Mouse (Mus musculus) kidney, postnatal 25 days (tissue): ENCODE data around the gene Capn7.

ENCODE experiments used
- DNase-seq, 2 experiments: peaks; one replicate each; pipeline ENCODE4 v3.0.0; 2021; ENCODE audit warnings: mixed read lengths in 2 of 2

Gene Capn7

DNA sequence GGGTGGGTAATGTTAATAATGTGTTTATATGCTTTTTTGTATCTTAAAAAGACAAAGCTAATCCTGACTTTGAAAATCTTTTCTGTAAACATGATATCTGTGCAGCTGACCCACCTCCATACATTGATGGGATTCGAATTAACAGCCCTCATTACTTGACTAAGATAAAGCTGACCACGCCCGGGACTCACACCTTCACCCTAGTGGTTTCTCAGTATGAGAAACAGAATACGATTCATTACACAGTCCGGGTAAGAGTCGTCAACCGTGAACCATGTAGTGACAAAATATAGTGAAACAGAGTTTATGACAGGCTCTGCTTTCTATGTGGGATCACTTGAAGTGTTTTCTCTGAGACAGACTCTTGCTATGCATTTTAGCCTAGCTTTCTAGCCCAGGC is 31.5 kb downstream of the Capn7 start:
- DNase-seq = no peak

DNA sequence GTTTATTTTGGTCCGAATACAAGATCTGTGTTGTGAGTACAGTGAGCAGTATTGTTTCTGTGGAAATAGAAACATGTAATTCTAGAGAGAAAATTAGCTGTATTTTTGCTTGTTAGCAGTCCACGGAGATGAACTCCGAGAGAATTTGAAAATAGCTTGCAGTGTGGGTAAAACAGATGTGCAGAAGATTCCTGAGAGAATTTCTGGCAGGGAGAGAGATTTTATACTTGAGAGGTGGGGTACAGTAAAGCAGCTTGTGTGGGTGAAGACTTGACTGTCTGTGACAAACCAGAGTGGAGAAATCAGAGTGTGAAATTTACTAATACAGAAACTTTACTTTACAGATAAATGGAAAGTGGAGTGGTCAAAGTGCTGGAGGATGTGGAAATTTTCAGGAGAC is 32.9 kb downstream of the Capn7 start:
- no peak for DNase-seq

DNA sequence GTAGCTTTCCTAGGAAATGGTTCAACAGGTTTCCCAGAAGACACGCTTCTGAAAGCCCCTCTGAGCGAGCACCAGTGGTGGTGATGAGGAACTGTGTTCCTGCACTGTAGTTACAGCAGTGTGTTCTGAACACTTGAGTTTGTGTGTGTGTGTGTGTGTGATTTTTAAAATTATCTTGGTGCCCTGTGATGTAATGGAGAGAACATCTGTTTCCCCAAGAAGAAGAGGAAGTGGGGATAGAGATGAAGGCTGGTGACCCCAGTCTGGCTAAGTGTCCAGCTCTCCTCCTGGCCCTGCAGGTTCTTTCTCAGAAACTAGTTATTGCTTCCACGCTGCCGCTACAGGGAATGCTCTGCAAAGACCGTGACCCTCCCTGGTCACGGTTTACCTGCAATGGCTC is 38.0 kb downstream of the Capn7 start:
- no peak for DNase-seq

DNA sequence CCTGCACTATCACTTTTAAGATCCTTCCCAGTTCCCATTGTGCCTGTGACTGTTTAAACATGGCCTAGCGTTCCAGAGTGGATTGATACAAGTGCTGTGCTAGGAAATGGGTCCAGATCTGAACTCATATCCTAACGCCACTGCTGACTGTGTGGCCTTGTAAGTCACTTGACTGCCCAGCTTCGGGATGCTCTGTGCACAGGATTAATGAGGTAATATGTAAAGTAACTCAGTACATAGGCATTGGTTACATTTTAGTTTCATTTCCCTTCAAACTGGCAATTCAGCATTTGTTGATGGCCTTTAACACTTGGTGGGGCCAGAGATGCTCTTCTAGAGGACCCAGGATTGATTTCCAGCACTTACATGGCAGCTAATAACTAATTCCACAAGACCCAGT is 39.9 kb downstream of the Capn7 start:
- DNase-seq = no peak

DNA sequence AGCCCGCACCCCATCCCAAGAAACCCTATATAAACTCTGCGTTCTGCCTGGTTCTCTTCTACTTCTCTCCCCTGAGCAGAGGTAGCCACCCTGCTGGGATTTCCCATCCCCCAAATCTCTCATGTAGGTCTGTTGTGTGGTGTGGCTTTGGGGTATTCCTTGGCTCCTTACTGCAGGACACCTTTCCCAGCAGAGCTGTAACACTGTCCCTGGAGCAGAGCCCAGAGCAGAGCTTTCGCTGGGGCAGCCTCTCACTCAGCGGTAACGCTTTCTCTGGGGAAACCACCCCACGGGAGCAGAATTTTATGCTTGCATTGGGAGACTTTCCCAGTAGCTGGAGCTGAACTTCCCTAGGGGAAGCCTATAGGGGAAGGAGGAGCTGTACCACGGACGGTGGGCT is 45.8 kb downstream of the Capn7 start:
- DNase-seq = peak in 1 of 2 experiments; percentile 2

DNA sequence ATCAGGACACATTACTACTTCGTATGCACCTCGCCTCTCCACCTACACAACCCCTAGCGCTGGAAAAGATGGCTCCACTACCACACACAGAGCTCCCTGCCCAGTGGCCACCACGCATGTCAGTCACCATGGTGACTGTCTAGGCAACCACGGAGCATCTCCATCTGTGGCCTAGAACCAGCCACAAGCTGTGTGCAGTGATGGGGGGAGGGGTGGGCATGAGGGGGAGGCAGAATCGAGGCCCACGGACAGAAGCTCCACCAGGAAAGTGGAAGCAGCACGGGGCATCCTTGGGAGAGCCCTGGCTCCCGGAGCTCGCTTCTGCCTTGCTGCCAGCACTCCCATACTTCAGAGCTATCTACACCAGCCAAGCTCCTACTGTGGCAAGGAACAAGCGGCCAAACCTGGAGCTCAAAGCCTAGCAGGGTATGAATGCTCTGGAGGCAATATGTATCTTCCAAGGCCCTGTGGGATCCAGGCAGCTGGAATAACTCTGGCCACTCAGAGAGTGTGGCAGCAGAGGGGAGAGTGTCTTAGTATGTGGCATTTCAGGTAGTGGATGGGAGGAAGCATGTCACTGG is 47.1 kb downstream of the Capn7 start:
- DNase-seq = peak in 1 of 2 experiments; percentile 1

DNA sequence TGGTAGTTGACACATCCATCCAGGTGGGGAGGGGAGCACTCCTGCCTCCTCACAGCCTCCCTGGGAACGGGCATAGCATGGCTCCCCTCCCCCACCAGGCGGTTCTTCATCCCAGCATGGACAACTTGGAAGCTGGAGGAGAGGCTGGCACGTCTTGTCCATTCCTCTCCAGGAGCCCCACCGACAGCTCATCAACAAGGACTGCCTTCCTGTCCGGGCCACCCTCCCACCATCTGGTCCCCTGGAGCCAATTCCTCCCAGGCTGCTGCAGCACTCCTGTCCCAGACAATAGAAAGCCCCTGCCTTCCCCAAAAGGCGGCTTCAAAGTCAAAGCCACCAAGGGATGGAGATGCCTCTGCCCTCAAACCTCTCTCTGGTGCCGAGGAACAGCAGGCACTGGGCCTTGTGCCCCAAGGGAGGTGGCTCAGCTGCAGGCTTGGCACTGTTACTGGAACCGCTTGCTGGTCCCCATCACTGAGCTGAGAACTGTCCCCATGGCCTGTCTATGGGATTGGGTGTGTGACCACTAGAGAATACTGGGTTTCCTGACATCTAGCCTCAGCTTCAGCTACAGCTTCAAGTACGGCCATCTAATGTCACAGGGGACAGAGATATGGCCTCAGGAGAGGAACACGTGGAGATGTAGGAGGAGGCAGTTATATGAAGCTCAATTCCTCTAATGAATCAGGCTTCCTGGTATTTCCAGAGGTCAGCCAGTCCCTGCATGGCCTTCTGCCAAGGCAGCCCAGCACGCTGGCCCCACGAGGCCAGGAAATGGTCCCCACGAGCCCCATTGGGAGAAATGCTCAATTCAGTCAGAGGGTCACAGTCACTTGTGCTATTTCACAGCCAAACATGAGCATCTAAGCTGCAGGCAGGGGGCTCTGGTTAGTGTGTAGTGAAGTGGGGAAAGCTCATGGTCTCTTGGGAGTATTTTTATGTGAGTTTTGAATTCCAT is 48.2 kb downstream of the Capn7 start:
- peak; percentile 74 to 82 for DNase-seq

DNA sequence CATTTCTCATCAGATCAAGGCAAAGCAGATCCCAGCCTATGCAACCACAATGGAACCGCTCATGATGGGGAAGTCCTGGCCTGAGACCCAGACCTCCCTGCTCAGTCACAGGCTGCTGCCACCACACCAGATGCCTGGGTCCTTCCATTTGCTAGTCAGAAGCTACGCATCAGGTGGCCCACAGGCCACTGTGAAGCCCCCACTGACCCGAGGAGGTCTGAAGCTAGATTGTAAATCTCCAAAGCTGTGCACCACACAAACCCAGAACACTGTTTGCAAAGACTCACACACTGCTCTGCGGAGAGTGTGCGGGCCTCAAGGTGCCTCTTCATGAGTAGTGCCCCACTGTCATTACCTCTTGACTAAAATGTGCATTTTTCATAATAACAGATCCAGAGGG is 49.0 kb downstream of the Capn7 start:
- DNase-seq = peak; percentile 2 to 32

DNA sequence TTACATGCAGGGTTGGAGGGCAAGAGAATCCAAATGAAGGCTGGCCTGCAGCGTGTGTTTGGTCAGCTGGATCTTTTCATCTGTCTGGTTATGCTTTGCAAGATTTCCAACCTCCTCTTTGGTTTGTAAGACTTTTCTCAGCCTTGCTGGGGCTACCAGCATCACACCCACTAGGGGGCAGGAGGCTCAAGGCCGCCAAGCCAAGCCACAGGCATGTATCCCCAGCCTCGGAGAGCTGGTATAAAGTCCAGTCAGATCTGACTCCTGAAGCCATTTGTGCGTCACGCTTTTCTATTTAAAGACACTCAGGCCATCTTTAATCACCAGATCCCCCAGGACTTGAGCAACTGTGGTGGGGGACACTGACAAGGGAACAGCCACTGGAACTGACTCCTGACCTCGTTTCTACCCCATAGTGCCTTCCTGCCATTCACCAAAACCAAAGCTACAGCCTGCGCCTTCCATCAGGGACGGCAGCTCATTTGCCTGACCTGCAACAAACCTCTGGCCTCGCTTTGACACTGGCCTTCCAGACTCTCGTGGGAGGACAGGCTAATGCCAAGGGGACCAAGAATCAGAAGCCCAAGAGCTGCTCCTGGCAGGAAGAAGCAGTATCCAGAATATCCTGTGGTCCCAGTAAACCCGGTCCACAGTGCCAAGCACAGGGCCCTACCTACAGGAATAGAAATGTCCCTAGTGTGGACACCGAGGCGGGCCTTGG is 49.7 kb downstream of the Capn7 start:
- DNase-seq = peak; percentile 91 to 92

DNA sequence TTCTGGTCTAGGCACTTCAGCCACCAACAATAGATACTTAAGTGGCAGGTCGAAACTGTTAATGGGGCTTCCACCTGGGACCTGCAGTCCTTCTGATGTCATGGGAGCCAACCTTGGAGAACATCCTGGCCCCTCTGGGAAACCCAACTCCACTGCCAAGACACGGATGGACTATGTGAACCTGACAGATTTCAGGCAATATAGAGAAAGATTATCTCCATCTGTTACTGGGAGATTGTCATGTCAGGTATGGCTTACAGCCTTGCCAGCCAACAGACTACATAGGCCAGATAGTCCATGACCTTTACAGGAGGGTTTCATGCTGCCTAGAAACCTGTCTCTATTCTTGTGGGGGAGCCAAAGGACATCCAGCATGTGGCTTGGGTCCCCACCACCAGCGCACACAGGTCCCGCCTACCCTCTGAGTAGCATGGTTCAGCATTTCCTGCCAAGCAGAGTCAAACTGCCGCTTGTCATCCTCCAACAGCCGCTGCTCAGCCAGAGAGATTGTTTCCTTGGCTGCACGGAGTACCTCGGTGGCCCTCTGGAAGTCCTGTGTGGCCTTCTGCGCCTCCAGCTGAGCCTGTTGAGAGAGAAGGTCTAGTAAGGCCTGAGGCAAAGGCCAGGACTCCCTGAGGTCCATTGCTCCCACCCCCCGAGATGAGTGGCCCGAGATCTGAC is 51.0 kb downstream of the Capn7 start:
- DNase-seq = no peak

DNA sequence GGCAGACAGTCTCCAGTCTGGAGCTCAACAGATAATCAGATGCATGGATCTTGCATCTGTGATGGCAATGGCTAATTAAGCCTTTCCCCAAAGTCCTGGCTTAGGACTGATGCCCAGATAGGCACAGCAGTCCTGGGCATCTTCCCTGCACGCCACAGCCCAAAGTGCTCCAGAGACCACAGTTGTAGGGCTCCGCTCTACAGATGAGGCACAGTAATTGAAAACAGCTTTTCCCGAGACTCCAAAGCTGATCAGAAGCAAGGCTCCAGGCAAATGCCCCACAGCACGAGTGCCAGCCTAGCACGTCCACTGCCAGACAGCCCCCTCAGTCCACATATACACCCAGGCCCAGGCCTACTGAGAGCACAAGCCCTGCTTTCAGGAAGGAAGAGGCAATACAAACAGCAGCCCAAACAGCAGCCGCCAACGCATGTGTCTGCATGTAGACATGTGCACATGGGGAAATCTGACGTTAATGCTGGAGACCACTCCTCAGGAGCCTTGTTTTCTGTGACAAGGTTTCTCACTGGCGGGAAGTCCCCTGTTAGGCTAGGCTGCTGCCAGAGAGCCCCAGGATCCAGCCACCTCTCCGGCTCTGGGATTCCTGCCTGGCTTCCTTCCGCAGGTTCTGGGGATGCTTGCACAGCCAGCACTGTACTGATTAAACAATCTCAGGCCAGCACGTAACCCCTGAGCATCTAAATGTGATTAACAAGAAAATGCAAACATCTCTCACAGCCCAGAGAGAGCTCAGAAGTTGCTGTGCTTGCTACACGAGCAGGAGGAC is 51.8 kb downstream of the Capn7 start:
- DNase-seq = no peak

DNA sequence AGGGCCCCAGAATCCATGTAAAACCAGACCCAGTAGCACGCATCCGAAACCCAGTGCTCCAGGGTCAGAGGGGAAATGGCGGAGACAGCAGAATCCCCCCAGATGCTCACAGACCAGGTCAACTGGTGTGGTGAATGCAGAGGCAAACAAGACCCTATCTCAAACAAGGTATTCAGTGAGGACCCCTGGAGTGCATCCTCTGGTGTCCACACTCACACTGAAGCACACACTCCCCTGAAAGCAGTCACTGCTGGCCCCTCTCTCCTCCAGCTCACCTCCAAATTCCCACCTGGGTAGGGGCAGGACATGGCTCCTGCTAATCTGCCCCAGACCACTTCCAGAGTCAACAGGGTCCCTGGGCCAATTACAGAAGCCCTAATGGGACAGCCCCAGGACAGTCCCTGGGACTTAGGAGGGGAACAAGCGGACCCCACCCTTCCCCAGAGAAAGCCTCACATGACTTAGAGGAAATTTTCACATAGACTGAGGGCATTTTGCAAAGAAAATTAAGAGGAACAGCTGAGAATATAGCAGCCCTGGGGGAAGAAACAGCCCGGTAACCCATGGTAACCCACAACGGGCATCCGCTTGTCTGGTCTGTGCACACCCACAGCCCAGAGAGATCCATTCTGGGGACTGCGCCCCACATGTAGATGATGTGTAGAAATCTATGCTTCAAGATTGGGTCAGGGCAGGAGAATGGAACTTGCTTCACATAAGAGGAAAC is 53.1 kb downstream of the Capn7 start:
- DNase-seq = no peak

DNA sequence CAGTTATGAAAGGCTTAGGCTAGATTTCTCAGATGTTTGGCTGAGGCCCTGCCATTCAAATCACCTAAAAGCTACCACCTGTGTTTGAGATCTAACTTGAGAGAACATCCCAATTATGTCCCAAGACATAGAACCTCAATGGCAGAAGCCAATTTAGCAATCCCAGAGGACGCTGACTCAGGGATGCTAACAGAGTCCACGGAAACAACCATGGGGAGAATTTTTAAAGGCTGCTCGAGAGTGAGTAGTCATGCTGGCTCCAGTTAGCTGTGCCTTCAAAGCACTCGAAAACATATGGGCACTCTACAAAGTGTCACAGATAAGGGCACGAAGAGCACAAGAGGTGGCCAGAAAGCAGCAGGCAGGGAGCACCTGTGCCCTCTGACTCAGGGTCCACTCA is 55.9 kb downstream of the Capn7 start:
- DNase-seq = peak in 1 of 2 experiments; percentile 23

DNA sequence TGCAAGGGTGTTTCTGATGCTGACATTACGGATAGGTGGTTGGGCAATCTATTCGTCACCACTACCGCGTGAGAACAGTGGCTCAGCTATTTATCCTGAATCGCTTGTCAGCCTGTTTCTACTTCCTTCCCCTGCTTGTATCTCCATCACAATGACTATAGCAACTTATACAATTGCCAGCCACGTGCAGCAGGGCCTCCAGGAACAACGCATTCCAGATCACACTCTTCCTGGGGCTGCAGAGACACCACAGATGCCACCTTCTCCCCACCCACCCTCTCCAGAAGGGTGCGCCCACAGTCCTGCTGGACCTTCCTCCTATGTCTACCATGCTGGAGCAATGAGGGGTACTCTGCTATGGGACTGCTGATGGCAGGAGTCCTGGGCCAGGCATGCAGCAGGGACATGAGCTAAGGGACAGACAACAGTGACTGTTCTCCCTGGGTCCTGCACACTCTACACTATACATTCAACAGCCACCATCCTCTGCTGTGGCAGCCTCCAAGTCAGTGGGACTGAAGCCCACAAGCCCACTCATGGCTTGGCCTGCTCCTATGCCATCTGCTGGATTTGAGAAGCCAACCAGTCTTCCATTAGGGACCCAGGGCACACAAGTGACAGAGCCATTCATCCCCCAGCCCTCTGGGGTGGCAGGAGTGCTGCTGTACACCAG is 56.6 kb downstream of the Capn7 start:
- peak in 1 of 2 experiments; percentile 31 for DNase-seq

DNA sequence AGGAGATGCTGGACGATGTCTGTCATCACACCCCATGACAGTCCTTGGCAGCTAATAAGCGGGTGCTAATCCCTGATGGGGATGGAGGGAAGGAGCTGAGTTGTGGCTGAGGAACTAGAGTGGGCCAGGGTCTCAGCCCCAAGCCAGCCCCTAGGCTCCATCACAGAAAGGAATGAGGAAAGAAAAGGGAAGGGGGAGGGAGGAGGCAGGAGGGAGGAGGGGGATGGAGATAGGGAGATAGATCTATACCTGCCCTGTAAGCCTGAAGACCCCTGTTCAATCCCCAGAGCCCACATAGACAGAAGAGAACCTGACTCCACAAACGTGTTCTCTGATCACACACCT is 57.1 kb downstream of the Capn7 start:
- DNase-seq = no peak

DNA sequence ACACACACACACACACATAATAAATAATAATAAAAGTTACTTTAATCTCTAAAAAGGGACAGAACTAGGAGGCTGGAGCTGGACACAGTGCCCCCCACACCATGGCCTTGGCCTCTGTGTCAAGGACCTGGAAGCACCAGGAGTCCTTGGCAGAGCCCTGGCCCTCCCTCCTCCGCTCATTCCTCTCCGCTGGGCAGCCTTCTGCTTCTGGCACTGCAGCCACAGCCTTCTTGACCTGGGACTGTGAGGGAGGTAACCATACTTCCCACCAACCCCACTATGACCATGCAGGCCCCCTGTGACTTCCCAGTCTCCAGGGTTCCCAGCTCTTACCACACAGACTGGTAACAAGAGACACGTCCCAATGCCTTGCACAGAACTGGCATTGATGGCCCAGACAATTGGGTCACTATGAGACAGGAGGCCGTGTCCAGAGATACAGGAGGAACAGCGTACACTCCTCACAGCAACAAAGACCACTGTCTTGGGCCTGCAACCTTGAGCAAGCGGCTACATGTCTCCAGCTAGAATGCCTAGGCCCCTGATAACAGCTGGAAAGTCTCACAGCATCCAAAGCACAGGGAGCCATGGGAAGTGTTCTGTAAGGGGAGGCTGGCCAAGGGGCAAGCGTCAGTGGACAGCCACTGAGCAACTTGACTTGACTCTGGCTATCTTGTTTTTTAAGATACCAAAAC is 57.6 kb downstream of the Capn7 start:
- peak in 1 of 2 experiments; percentile 71 for DNase-seq

DNA sequence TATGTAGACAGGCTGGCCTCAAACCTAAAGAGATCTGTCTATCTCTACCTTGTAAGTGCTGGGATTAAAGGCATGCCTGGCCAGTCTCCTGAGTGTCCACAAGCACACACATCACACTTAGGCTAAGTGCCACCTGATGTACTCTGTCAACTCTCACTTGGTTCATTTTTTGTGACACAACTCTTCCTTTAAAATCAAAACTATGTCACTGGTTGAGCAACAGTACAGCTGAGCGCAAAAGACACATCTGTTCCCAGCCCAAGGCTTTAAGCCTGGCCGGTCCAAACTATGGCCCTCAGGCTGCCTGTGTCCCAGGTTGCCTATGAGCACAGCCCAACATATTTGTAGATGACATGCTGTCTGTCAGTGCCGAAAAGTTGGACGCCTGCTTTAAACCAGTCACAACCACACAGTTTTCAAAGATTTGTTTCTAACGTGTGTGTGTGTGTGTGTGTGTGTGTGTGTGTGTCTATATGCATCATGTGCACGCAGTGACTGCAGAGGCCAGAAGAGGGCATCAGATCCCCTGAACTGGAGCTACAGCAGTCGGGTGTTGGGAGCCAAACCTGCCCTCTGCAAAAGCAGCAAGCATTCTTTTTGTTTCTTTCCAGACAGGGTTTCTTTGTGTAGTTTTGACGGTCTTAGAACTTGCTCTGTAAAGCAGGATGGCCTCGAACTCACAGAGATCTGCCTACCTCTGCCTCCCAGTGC is 58.5 kb downstream of the Capn7 start:
- DNase-seq = no peak

DNA sequence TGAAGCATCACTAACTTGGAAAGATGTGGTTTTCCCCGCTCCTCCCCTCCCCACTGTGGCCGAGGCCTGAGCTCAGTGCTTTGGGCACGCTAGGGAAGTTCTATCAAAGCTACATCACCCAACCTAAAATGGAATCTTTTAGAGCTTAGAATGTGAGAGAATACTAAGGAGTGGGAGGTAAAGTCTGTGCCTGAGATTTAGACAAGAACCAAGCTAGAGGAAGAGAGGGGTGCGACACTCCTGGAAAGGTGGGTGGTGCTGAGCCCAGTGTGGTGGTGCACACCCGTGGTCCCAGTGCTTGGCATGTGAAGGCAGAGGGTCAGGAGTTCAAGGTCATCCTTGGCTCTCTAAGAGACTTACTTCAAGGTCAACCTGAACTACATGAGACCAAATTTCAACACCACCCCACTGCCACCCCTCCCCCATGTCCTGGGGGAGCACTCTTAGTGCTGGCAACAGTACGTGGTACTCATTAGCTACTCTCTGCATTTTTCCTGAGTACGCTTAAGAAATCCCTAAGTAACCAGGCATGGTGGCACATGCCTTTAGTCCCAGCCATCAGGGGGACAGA is 59.3 kb downstream of the Capn7 start:
- peak in 1 of 2 experiments; percentile 78 for DNase-seq

DNA sequence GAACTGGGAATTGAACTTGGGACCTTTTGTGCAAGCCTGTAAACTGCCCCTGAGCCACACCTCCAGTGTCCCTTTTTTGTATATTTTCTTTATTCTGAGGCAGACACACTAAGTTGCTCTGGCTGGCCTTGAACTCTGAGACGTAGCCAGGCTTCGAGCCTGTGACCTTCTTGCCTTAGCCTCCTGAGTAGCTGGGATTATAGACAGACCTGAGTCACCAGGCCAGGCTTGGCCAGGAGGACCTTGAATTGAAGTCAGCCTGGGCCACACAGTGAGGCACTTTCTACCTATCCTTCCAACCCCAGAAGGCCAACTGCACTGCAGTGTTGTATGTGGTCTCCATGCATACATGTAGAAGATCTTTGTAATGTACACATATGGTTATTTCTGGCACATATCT is 60.0 kb downstream of the Capn7 start:
- no peak for DNase-seq
